Mouse (Mus musculus) spleen, adult 2 months (tissue): ENCODE measurements around the gene Ccdc97. TPM values are rescaled to one million over a fixed set of nuclear protein-coding genes. Genes with fewer than 3 reads are reported as not detected.

Experiments used
- DNase-seq, 2 experiments: peaks; one replicate each; pipeline versions ENCODE4 v3.0.0 to v3.0.0-alpha.2; 2012 to 2021; ENCODE audit warnings: low spot score in 2 of 2, low read depth in 1 of 2
- H3K27ac ChIP-seq: fragments of 200-500 bp; 2 replicates; pipeline ENCODE4 v1.5.1; 2012; ENCODE audit warnings: low read length, inconsistent platforms; ENCODE audit not compliant: insufficient read depth
- H3K27me3 ChIP-seq: fragments of 200-500 bp; 2 replicates; pipeline ENCODE4 v1.6.1; 2012; ENCODE audit warnings: mild to moderate bottlenecking, moderate library complexity, low read length, inconsistent platforms; ENCODE audit not compliant: control insufficient read depth, insufficient read depth
- H3K36me3 ChIP-seq: fragments of 200-500 bp; 2 replicates; pipeline ENCODE4 v1.6.1; 2012; ENCODE audit warnings: mild to moderate bottlenecking, low read length, inconsistent platforms; ENCODE audit not compliant: control insufficient read depth, insufficient read depth
- H3K4me1 ChIP-seq: fragments of 200-500 bp; 2 replicates; pipeline ENCODE4 v1.6.1; 2011; ENCODE audit warnings: inconsistent platforms; ENCODE audit not compliant: control insufficient read depth, insufficient read depth, insufficient read length
- H3K4me3 ChIP-seq: fragments of 200-500 bp; 2 replicates; pipeline ENCODE4 v1.5.1; 2011; ENCODE audit warnings: mild to moderate bottlenecking, inconsistent platforms; ENCODE audit not compliant: insufficient read depth, insufficient read length; ENCODE audit errors: extremely low read depth
- CTCF ChIP-seq: fragments of 200-500 bp; IDR thresholded peaks from 2 replicates; pipeline ENCODE4 v1.5.1; 2011; ENCODE audit warnings: mild to moderate bottlenecking, inconsistent platforms; ENCODE audit not compliant: insufficient read depth, insufficient read length, insufficient replicate concordance; ENCODE audit errors: extremely low read depth
- POLR2A ChIP-seq: fragments of 200-500 bp; IDR thresholded peaks from 2 replicates; pipeline ENCODE4 v1.6.1; 2011; ENCODE audit warnings: low read depth, low read length, inconsistent platforms
- WGBS: fragments of 180-500 bp; shearing (Covaris S2); methylation state at CpG from one replicate; pipeline ENCODE4 v1.1.7; 2018; 5-methylcytosine and 5-hydroxymethylcytosine counted together
- polyA plus RNA-seq: library from polyadenylated mRNA; depleted of rRNA; stranded (reverse); fragments of >200 nt; gene quantifications from 2 replicates; pipeline ENCODE4 v1.2.3, GENCODE M21; 2012

The Ccdc97 gene
- polyA plus RNA-seq, 1 experiment: 81.5 TPM

DNA sequence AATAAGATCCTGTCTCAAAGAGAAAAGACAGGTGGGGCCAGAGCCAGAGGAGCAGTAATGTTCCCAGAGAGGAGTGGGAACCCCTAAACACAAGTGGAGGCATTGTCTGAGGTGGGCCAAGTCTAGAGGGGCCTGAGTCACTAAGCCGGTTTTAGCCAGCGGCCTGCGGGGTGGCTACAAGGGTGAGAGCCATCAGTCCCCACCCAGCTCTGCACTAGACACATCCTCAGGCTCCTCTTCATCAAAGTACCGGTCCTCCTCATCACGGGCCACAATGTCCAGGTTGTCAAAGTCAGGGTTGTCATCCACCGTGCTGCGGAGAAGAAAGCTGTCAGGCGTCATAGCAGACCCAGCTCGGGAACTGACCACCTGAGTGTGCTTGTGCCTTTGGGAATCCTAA lies 6.1 kb downstream of the Ccdc97 start:
- 93% methylated on average over 9 of the region's 9 CpGs for WGBS
- H3K36me3 ChIP-seq: peaks cover 35% of the 10 kb centered on the region

GRCm38 (mm10) chr7:25711731-25712197 lies 7.1 kb downstream of the Ccdc97 start:
- 24% methylated on average over 7 of the region's 7 CpGs for WGBS
- Histone ChIP-seq H3K36me3 (peaks cover 35% of the 10 kb centered on the region), H3K4me3 (no peak overlapping the region), H3K27me3 (no peaks in the 10 kb centered on the region), H3K4me1 (peaks cover 34% of the 10 kb centered on the region), H3K27ac (peak overlapping the region; percentile 9; the same call in 1 of the 2 replicates)
- DNase-seq: peak in 1 of 2 experiments; percentile 7
- TF ChIP-seq CTCF: no peak
- TF ChIP-seq POLR2A: no peak

More for the DNA sequence above, 6.1 kb downstream of the Ccdc97 start:
- Histone ChIP-seq H3K4me3 (no peak overlapping the region), H3K27me3 (no peaks in the 10 kb centered on the region), H3K4me1 (peaks cover 27% of the 10 kb centered on the region), H3K27ac (no peak overlapping the region)
- no peak for TF ChIP-seq POLR2A
- no peak for TF ChIP-seq CTCF
- peak in 1 of 2 experiments; percentile 2 for DNase-seq

DNA sequence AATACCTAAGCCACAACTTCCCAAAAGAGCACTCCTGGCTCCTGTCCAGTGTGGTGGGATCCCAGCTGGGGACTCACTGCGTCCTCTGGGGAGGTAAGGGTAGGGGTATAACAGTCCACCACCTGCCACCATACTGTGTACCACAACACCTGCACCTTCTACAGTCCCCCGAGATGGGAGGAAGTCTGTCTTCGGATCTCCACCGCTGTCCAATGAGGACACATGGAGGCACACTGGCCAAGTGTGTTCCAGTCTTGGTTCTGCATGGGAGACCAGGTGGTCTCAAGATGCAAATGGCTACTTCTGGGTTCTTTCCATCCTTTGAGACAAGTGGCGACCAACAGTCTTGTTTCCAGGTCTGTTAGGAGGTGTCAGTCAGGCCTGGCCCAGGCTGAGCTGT lies 7.7 kb downstream of the Ccdc97 start:
- Histone ChIP-seq H3K27ac (peak overlapping the region; percentile 9), H3K27me3 (no peaks in the 10 kb centered on the region), H3K4me3 (no peak overlapping the region), H3K4me1 (peaks cover 40% of the 10 kb centered on the region), H3K36me3 (peaks cover 35% of the 10 kb centered on the region)
- TF ChIP-seq POLR2A (no peak), CTCF (no peak)
- DNase-seq: peak in 1 of 2 experiments; percentile 3
- WGBS: 27% methylated on average over 5 of the region's 5 CpGs

DNA sequence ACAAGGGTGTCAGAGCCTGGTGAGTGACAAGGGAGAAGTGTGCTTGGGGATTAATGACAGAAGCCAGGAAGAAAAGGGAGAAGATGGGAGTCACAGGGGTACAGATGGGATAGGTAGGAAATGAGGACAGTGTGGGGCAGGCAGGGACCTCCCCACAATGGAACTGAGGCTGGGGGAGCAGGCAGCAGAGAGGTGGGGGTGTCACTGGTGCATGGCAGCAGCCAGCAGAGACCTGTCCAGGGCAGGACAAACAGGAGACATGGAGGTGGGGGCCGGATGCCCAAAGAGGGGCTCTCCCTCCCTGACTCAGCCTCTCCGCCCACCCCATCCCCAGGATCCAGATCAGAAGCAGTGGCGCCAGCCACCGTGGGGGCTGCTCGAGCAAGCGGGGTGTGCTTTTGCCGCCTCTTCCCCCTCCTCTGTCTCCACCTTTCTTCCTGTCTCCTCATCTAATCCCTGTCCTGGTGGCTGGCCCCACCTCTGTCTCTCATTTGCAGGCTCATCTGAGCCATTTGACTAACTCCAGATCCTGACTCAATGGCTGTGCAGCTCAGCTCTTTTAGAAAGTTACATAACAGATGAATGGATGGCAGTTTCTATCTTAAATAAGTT lies 8.3 kb downstream of the Ccdc97 start:
- TF ChIP-seq CTCF (no peak), POLR2A (no peak)
- H3K36me3 ChIP-seq: peaks cover 31% of the 10 kb centered on the region
- no peaks in the 10 kb centered on the region for H3K27me3 ChIP-seq
- peak overlapping the region; percentile 56 for H3K27ac ChIP-seq
- DNase-seq: peak in 1 of 2 experiments; percentile 18
- WGBS: 29% methylated on average over 6 of the region's 7 CpGs
- peaks cover 44% of the 10 kb centered on the region for H3K4me1 ChIP-seq
- no peak overlapping the region for H3K4me3 ChIP-seq

DNA sequence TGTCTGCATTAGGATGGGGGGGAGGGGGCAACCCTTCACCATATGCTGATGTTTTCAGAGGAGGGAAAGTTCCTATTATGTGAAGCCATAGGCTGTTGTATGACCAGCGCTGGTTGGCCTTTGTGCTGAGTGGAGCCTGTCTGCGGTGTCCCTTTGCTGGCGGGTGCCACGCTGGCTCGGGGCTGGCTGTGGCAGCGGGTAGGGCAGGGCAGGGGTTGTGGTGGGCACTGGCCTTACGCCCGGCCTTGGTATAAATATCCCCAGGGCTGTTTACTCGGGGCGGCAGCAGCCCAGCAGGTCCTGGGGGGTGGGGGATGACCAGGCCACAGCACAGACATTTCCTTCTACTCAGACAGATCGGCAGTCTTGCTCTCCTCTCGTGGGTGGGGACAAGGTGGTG lies 8.9 kb downstream of the Ccdc97 start:
- H3K4me3 ChIP-seq: no peak overlapping the region
- peaks cover 31% of the 10 kb centered on the region for H3K36me3 ChIP-seq
- peak in 1 of 2 experiments; percentile 4 for DNase-seq
- TF ChIP-seq CTCF (no peak), POLR2A (no peak)
- H3K4me1 ChIP-seq: peaks cover 50% of the 10 kb centered on the region
- H3K27ac ChIP-seq: peak overlapping the region; percentile 56; the same call in 1 of the 2 replicates
- H3K27me3 ChIP-seq: no peaks in the 10 kb centered on the region
- 17% methylated on average over 12 of the region's 12 CpGs for WGBS

DNA sequence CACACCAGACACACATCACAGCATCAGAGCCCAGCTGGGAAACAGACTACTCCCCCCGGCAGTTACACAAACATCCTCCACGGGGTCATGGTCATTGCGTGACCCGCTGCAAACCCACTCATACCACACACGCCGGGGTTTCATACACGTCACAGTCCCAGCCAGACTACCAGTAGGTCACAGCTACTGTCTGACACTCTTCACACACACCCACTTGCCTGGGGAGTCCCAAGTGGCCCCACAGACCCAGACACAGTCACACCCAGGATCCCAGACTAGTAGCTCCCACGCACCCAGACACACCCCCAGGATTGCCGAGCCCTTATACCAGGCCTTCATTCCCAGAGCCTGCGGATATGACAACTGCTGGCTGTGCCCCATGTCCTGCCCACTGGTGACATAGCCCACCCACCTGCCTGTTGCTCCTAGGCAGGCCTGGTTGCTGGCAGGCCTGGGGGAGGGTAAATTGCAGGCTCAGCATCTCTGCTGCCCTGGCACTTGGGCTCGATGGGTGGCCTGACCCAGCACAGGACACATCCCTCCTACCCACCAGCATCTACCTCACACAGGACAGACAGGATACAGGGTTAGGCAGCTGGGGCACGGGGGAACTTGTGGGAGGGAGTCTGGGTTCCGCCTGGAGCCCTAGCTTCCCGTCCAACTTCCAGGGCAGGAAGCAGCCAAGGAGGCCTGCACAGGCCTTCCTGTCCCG lies 11.2 kb downstream of the Ccdc97 start:
- peak in 1 of 2 experiments; percentile 26 for DNase-seq
- WGBS: 22% methylated on average over 15 of the region's 15 CpGs
- H3K4me1 ChIP-seq: peaks cover 50% of the 10 kb centered on the region

More for the DNA sequence above, 11.2 kb downstream of the Ccdc97 start:
- H3K36me3 ChIP-seq: peaks cover 21% of the 10 kb centered on the region
- H3K27ac ChIP-seq: peak overlapping the region; percentile 70
- H3K27me3 ChIP-seq: no peaks in the 10 kb centered on the region
- TF ChIP-seq CTCF (no peak), POLR2A (no peak)
- no peak overlapping the region for H3K4me3 ChIP-seq
